Mouse (Mus musculus): Measurements from ENCODE around the gene Krt31. TPM values are rescaled to one million over a fixed set of nuclear protein-coding genes. Genes with fewer than 3 reads are reported as not detected.

Gene Krt31
- polyA plus RNA-seq, 1 experiment from 2014 or later: not detected

DNA sequence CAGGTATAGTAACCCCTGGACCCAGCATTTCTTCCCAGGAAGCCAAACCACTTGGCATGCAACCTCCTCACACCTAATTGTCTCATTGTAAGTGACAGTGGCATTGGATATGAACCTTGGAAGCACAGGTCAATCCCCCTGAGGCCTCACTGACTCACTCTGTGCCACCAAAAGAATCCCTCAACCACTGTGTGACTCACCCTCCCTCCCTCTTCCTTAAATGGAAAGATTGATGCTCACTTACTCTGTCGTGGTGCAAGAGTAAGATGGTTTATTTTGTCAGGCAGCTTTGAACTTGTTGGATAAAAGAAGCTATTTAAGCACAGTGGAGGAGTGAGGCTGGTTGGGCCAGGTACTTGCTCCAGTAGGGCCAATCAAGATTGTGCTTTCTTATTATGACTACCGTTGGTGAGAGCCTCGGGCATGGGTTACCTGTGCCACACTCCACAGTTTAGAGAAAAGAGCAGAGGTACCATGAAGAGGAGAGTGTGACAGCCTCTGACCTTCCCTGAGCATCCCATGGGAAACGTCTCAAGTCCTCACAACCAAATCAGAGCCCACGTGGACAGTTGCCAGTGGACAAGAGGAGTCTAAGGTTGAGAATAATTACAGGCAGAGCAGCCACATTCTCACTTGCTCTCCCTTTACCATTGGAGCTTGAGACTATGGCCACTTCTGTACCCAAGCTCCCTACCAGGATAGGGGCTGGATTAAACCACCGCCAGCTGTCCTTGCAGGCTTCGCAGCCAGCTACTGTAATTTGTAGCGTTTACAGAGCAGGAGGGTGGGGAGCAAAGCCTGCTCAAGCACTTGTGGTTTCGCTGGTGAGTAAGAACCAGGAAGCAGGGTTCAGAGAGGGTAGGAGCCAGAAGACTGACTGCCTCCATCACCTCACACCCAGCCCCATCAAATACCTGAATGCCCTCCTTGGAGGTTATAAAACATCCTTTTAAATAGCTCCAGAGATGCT, 5.6 kb upstream of the Krt31 start:
- H3K4me1 ChIP-seq (ENCODE audit: control insufficient read depth, insufficient read depth, low read length): no peaks in the 10 kb centered on the region
- H3K36me3 ChIP-seq (ENCODE audit: control insufficient read depth, insufficient read depth, low read length): no peaks in the 10 kb centered on the region
- H3K4me3 ChIP-seq (ENCODE audit: low read length): no peak overlapping the region
- no peak for ATAC-seq
- no peak overlapping the region for H3K27ac ChIP-seq (ENCODE audit: low read length)
- no peaks in the 10 kb centered on the region for H3K27me3 ChIP-seq (replicated peaks; ENCODE audit: control insufficient read depth, insufficient read depth, low read length)
- H3K9ac ChIP-seq (ENCODE audit: low read depth, low read length): no peak overlapping the region
- H3K4me2 ChIP-seq (ENCODE audit: low read depth, low read length): no peak overlapping the region
- H3K9me3 ChIP-seq (ENCODE audit: control insufficient read depth, low read length): no peaks in the 10 kb centered on the region
- 66% methylated on average over 9 of the region's 9 CpGs for WGBS

DNA sequence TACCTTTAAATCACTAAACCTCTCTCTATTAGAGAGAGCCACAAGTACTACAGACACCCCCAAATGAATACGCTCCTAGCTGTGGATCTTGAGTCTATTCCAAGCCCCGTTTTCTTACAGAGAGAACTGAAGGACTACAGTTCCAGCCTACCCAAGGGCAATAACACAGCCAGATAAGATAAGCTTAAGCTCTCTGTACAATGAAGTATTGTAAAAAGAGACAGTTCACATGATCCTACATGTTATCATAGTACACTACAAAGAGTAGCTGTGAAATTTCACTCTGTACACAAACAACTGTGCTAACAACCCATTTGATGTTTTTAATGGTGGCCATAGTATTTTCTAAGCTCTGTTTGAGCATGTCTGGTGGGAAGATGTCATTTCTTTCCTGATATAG, 3.2 kb downstream of the Krt31 start:
- 53% methylated on average over 2 of the region's 2 CpGs for WGBS
- Histone ChIP-seq H3K27me3 (replicated peaks; ENCODE audit: control insufficient read depth, insufficient read depth, low read length) (no peaks in the 10 kb centered on the region), H3K4me3 (ENCODE audit: low read length) (no peak overlapping the region), H3K9ac (ENCODE audit: low read depth, low read length) (no peak overlapping the region), H3K9me3 (ENCODE audit: control insufficient read depth, low read length) (no peaks in the 10 kb centered on the region), H3K4me1 (ENCODE audit: control insufficient read depth, insufficient read depth, low read length) (no peaks in the 10 kb centered on the region), H3K36me3 (ENCODE audit: control insufficient read depth, insufficient read depth, low read length) (no peaks in the 10 kb centered on the region), H3K27ac (ENCODE audit: low read length) (no peak overlapping the region), H3K4me2 (ENCODE audit: low read depth, low read length) (no peak overlapping the region)
- ATAC-seq: peak; percentile 90

DNA sequence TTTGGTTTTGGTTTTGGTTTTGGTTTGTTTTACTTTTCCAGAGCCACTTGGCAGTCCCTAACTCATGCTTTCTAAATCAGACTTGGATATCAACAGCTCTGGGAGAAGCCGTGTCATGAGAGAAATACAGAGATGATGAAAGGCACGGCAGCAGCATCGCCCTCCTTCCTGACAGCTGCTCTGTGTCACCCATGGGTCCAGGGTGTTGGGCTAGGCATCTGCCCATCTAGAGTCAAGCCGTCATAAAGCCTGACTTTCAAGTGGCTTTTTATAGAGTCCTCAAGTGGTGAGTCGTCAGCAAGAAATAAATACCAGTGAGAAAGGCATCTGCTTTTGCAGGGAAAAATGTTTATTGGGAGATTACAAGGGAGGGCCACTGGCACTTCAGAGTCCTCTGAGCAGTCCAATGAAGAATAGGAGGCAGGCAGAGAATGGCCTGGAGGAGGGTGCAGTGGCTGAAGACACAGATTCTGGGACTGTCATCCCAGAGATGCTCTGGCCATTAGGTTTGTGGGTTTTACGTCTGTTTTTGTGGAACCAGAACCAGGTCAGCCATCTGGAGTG, 4.0 kb downstream of the Krt31 start:
- no peak overlapping the region for H3K4me3 ChIP-seq (ENCODE audit: low read length)
- H3K27me3 ChIP-seq (replicated peaks; ENCODE audit: control insufficient read depth, insufficient read depth, low read length): no peaks in the 10 kb centered on the region

GRCm38 (mm10) chr11:100041454-100041853, 8.9 kb downstream of the Krt31 start, which contains the start of gene Krt34:
Gene Krt34, minus strand, starts transcription at chr11:100041554.
- WGBS: 91% methylated on average over 6 of the region's 6 CpGs

More for the DNA sequence above, 4.0 kb downstream of the Krt31 start:
- no peak overlapping the region for H3K4me2 ChIP-seq (ENCODE audit: low read depth, low read length)
- no peaks in the 10 kb centered on the region for H3K4me1 ChIP-seq (ENCODE audit: control insufficient read depth, insufficient read depth, low read length)
- no peak for ATAC-seq
- no peak overlapping the region for H3K27ac ChIP-seq (ENCODE audit: low read length)
- H3K36me3 ChIP-seq (ENCODE audit: control insufficient read depth, insufficient read depth, low read length): no peaks in the 10 kb centered on the region
- H3K9ac ChIP-seq (ENCODE audit: low read depth, low read length): no peak overlapping the region
- 49% methylated on average over 6 of the region's 6 CpGs for WGBS
- no peaks in the 10 kb centered on the region for H3K9me3 ChIP-seq (ENCODE audit: control insufficient read depth, low read length)

GRCm38 (mm10) chr11:100029768-100030167, 20.6 kb downstream of the Krt31 start, which contains the start of gene Krt33b:
Gene Krt33b, minus strand, starts transcription at chr11:100029868.
- Histone ChIP-seq H3K36me3 (ENCODE audit: control insufficient read depth, insufficient read depth, low read length) (no peaks in the 10 kb centered on the region), H3K4me1 (ENCODE audit: control insufficient read depth, insufficient read depth, low read length) (no peaks in the 10 kb centered on the region; the same call in 1 of the 2 replicates), H3K27ac (ENCODE audit: low read length) (no peak within 1 kb of the TSS), H3K9me3 (ENCODE audit: control insufficient read depth, low read length) (no peaks in the 10 kb centered on the region), H3K4me2 (ENCODE audit: low read depth, low read length) (no peak within 1 kb of the TSS), H3K9ac (ENCODE audit: low read depth, low read length) (no peak within 1 kb of the TSS), H3K27me3 (replicated peaks; ENCODE audit: control insufficient read depth, insufficient read depth, low read length) (no peaks in the 10 kb centered on the region), H3K4me3 (ENCODE audit: low read length) (no peak within 1 kb of the TSS)
- 88% methylated on average over 6 of the region's 6 CpGs for WGBS
- ATAC-seq: no peak

More at GRCm38 (mm10) chr11:100041454-100041853, 8.9 kb downstream of the Krt31 start, which contains the start of gene Krt34:
- Histone ChIP-seq H3K36me3 (ENCODE audit: control insufficient read depth, insufficient read depth, low read length) (no peaks in the 10 kb centered on the region), H3K4me2 (ENCODE audit: low read depth, low read length) (no peak within 1 kb of the TSS), H3K4me1 (ENCODE audit: control insufficient read depth, insufficient read depth, low read length) (no peaks in the 10 kb centered on the region), H3K27ac (ENCODE audit: low read length) (no peak within 1 kb of the TSS), H3K9ac (ENCODE audit: low read depth, low read length) (no peak within 1 kb of the TSS), H3K27me3 (replicated peaks; ENCODE audit: control insufficient read depth, insufficient read depth, low read length) (no peaks in the 10 kb centered on the region), H3K9me3 (ENCODE audit: control insufficient read depth, low read length) (no peaks in the 10 kb centered on the region), H3K4me3 (ENCODE audit: low read length) (no peak within 1 kb of the TSS)
- ATAC-seq: no peak

DNA sequence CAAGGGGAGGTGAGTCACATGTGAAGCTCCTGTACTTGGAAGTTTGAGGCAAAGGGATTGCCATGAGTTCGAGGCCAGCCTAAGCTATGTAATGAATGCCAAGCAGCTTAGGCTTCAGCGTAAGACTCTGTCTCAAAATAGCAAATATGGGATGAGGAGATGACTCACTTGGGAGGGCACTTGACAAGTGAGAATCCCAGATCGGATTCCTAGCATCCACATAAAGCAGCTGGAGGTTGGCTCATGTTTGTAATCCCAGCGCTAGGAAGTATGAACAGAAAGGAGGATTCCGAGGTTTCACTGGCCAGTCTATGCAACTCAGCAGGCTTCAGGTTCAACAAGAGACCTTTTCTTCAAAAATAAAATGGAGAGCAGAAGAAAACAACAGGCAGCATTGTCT, 28.9 kb downstream of the Krt31 start:
- no peaks in the 10 kb centered on the region for H3K4me1 ChIP-seq (ENCODE audit: control insufficient read depth, insufficient read depth, low read length)
- H3K36me3 ChIP-seq (ENCODE audit: control insufficient read depth, insufficient read depth, low read length): no peaks in the 10 kb centered on the region
- no peak for ATAC-seq
- H3K4me2 ChIP-seq (ENCODE audit: low read depth, low read length): no peak overlapping the region
- no peaks in the 10 kb centered on the region for H3K27me3 ChIP-seq (replicated peaks; ENCODE audit: control insufficient read depth, insufficient read depth, low read length)
- no peak overlapping the region for H3K27ac ChIP-seq (ENCODE audit: low read length)
- H3K9ac ChIP-seq (ENCODE audit: low read depth, low read length): no peak overlapping the region
- H3K9me3 ChIP-seq (ENCODE audit: control insufficient read depth, low read length): no peaks in the 10 kb centered on the region
- no peak overlapping the region for H3K4me3 ChIP-seq (ENCODE audit: low read length)
- WGBS: 76% methylated on average over 5 of the region's 5 CpGs

DNA sequence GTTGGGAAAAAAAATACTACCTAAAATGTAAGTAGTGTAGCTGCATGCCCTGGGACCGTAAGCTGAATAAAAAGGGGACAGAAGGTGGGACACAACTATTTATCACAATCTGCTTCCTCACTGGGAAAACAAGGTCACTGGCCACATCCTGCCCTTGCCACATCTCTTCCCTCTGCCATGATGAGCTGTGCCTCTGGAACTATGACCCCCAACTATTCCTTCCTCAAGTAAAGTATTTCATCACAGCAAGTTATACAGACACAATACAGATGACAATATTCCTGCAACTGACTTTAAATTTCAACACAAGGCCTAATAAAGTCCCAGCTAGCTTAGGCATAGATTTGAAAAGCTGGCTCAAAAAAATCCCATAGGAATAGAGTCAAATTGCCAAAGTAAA, 30.9 kb downstream of the Krt31 start:
- WGBS: 88% methylated on average over 1 of the region's 1 CpGs
- no peaks in the 10 kb centered on the region for H3K36me3 ChIP-seq (ENCODE audit: control insufficient read depth, insufficient read depth, low read length)

GRCm38 (mm10) chr11:100016112-100016511, 34.2 kb downstream of the Krt31 start, which contains the start of gene Krt33a:
Gene Krt33a, minus strand, starts transcription at chr11:100016212.
- Histone ChIP-seq H3K9ac (ENCODE audit: low read depth, low read length) (no peak within 1 kb of the TSS), H3K36me3 (ENCODE audit: control insufficient read depth, insufficient read depth, low read length) (no peaks in the 10 kb centered on the region), H3K9me3 (ENCODE audit: control insufficient read depth, low read length) (no peaks in the 10 kb centered on the region), H3K27ac (ENCODE audit: low read length) (no peak within 1 kb of the TSS), H3K4me3 (ENCODE audit: low read length) (no peak within 1 kb of the TSS), H3K27me3 (replicated peaks; ENCODE audit: control insufficient read depth, insufficient read depth, low read length) (no peaks in the 10 kb centered on the region), H3K4me2 (ENCODE audit: low read depth, low read length) (no peak within 1 kb of the TSS), H3K4me1 (ENCODE audit: control insufficient read depth, insufficient read depth, low read length) (no peaks in the 10 kb centered on the region)
- WGBS: 69% methylated on average over 4 of the region's 4 CpGs
- no peak for ATAC-seq

More for the DNA sequence above, 30.9 kb downstream of the Krt31 start:
- Histone ChIP-seq H3K4me2 (ENCODE audit: low read depth, low read length) (no peak overlapping the region), H3K4me3 (ENCODE audit: low read length) (no peak overlapping the region), H3K27me3 (replicated peaks; ENCODE audit: control insufficient read depth, insufficient read depth, low read length) (no peaks in the 10 kb centered on the region), H3K27ac (ENCODE audit: low read length) (no peak overlapping the region), H3K9ac (ENCODE audit: low read depth, low read length) (no peak overlapping the region), H3K9me3 (ENCODE audit: control insufficient read depth, low read length) (no peaks in the 10 kb centered on the region), H3K4me1 (ENCODE audit: control insufficient read depth, insufficient read depth, low read length) (no peaks in the 10 kb centered on the region)
- ATAC-seq: no peak

DNA sequence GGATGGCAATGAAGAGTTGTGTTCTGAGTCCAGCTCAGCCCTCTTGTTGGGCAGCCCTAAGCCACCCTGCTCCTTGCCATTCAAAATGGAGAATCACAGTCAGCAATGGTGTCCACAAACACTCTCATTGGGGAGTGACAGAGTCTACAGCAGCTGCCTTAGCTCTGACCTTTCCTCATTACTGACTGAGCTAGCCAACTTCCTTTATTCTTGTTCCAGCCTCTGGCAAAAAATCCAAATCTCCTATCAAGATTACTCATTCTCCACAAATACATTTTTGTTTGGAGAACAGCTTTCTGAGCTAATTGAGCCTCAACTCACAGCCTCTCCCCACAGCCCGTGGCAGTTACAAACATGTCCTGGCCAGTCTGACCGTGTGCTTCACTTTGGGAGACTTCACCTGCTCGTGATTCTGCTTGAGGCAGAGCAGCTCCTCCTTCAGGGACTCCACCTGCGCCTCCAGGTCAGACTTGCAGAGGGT, 36.6 kb downstream of the Krt31 start:
- Histone ChIP-seq H3K4me2 (ENCODE audit: low read depth, low read length) (no peak overlapping the region), H3K4me3 (ENCODE audit: low read length) (no peak overlapping the region), H3K9me3 (ENCODE audit: control insufficient read depth, low read length) (no peaks in the 10 kb centered on the region), H3K4me1 (ENCODE audit: control insufficient read depth, insufficient read depth, low read length) (no peaks in the 10 kb centered on the region), H3K27me3 (replicated peaks; ENCODE audit: control insufficient read depth, insufficient read depth, low read length) (no peaks in the 10 kb centered on the region), H3K27ac (ENCODE audit: low read length) (no peak overlapping the region), H3K9ac (ENCODE audit: low read depth, low read length) (no peak overlapping the region), H3K36me3 (ENCODE audit: control insufficient read depth, insufficient read depth, low read length) (no peaks in the 10 kb centered on the region)
- no peak for ATAC-seq
- 50% methylated on average over 4 of the region's 4 CpGs for WGBS

Measured in intestine, embryonic 16.5 days (tissue).